Mouse (Mus musculus) heart, adult 8-10 months (tissue): ENCODE data around the gene Ubac2. TPM values are rescaled to one million over a fixed set of nuclear protein-coding genes. Genes with fewer than 3 reads are reported as not detected.
"Not testable (repeated sequence)": the region's sequence is repeated elsewhere in the genome, so short reads cannot be mapped to it uniquely, and the experiment has no call there.

Experiments
- DNase-seq: peaks from one replicate; pipeline ENCODE4 v3.0.0; 2022; ENCODE audit warnings: low spot score
- total RNA-seq, 4 experiments: library from RNA; stranded (reverse); gene quantifications; 2 replicates each; pipeline ENCODE4 v1.2.4; 2022

Gene Ubac2
- total RNA-seq, 4 experiments from 2014 or later = 30.4 to 31.5 (median 30.8) TPM

- no peak for DNase-seq
Measured at GRCm38 (mm10) chr14:122041413-122041825, 163.0 kb downstream of the Ubac2 start.

GRCm38 (mm10) chr14:122042142-122042694 lies 163.8 kb downstream of the Ubac2 start:
- DNase-seq = no peak

- no peak for DNase-seq
Measured at GRCm38 (mm10) chr14:122047784-122048183, 169.4 kb downstream of the Ubac2 start.

- no peak for DNase-seq
Measured at GRCm38 (mm10) chr14:122048816-122049215, 170.4 kb downstream of the Ubac2 start.

- DNase-seq = no peak
Measured at GRCm38 (mm10) chr14:122052896-122053635, 174.6 kb downstream of the Ubac2 start.

- DNase-seq = no peak
Measured at GRCm38 (mm10) chr14:122056871-122057270, 178.5 kb downstream of the Ubac2 start.

- no peak for DNase-seq
Measured at GRCm38 (mm10) chr14:122057941-122058346, 179.5 kb downstream of the Ubac2 start.

- peak; percentile 87 for DNase-seq
Measured at GRCm38 (mm10) chr14:122060642-122061041, 182.2 kb downstream of the Ubac2 start.

- no peak for DNase-seq
Measured at GRCm38 (mm10) chr14:122061376-122061775, 183.0 kb downstream of the Ubac2 start.

- no peak for DNase-seq
Measured at GRCm38 (mm10) chr14:122062411-122063090, 184.1 kb downstream of the Ubac2 start.

- DNase-seq = no peak
Measured at GRCm38 (mm10) chr14:122063599-122063998, 185.2 kb downstream of the Ubac2 start.

GRCm38 (mm10) chr14:122064519-122064918 lies 186.1 kb downstream of the Ubac2 start:
- DNase-seq = peak; percentile 63

- DNase-seq = no peak
Measured at GRCm38 (mm10) chr14:122066243-122066642, 187.8 kb downstream of the Ubac2 start.

GRCm38 (mm10) chr14:122068036-122068435 lies 189.6 kb downstream of the Ubac2 start:
- DNase-seq = not testable (repeated sequence)

GRCm38 (mm10) chr14:122068801-122069695 lies 190.6 kb downstream of the Ubac2 start:
- peak; percentile 48 for DNase-seq

GRCm38 (mm10) chr14:122069948-122070347 lies 191.5 kb downstream of the Ubac2 start:
- no peak for DNase-seq

Other genes with a start within 250 kb of the Ubac2 start
- gene Dock9, start 80.8 kb upstream of the Ubac2 start, total RNA-seq = 10 to 100 TPM; 23.6 to 29.0 (median 26.3) TPM
- gene Gpr18, start 37.2 kb downstream of the Ubac2 start, total RNA-seq = under 1 TPM in 3 of 4 experiments, not detected in 1; 0.16 to 0.23 (median 0.19) TPM
- 1 to 10 TPM in 3 of 4 experiments, under 1 TPM in 1; 0.87 to 1.7 (median 1.1) TPM for gene Gpr183, start 86.6 kb downstream of the Ubac2 start, total RNA-seq
- not detected for gene Timm8a2, start 156.1 kb downstream of the Ubac2 start, total RNA-seq
- gene Tm9sf2, start 228.4 kb downstream of the Ubac2 start, total RNA-seq = 100 to 1,000 TPM; 120 to 144 (median 136) TPM